Mouse (Mus musculus) embryo, embryonic 10.5 days (tissue): ENCODE measurements at regions not wholly inside any gene's neighbourhood (a gene's known extent, or its start where the extent isn't known, plus 50 kb on each side); places are given as distances from the start of the nearest gene placed in this dataset.

Experiments used
- DNase-seq: peaks from one replicate; pipeline ENCODE4 v3.0.0-alpha.2; 2015; ENCODE audit warnings: low spot score

- no peak for DNase-seq
Observed at GRCm38 (mm10) chr15:97188545-97188944, 58.4 kb upstream of the Pced1b start.

GRCm38 (mm10) chr15:97187831-97188230, 59.1 kb upstream of the Pced1b start:
- DNase-seq: no peak

- DNase-seq: no peak
Observed at GRCm38 (mm10) chr15:97186034-97186433, 60.9 kb upstream of the Pced1b start.

GRCm38 (mm10) chr15:97182617-97183038, 64.3 kb upstream of the Pced1b start:
- peak; percentile 45 for DNase-seq

- DNase-seq: peak; percentile 68
Observed at GRCm38 (mm10) chr15:97180970-97181669, 65.8 kb upstream of the Pced1b start.

- DNase-seq: no peak
Observed at GRCm38 (mm10) chr15:97178286-97178685, 68.6 kb upstream of the Pced1b start.

GRCm38 (mm10) chr15:97177806-97178205, 69.1 kb upstream of the Pced1b start:
- DNase-seq: no peak

GRCm38 (mm10) chr15:97174989-97175388, 71.9 kb upstream of the Pced1b start:
- DNase-seq: peak; percentile 63

GRCm38 (mm10) chr15:97173233-97173632, 73.7 kb upstream of the Pced1b start:
- DNase-seq: no peak

- no peak for DNase-seq
Observed at GRCm38 (mm10) chr15:97170074-97170473, 76.8 kb upstream of the Pced1b start.

GRCm38 (mm10) chr15:97169381-97169780, 77.5 kb upstream of the Pced1b start:
- DNase-seq: no peak

GRCm38 (mm10) chr15:97167116-97167515, 79.8 kb upstream of the Pced1b start:
- DNase-seq: no peak

- no peak for DNase-seq
Observed at GRCm38 (mm10) chr15:97164616-97165015, 82.3 kb upstream of the Pced1b start.

GRCm38 (mm10) chr15:97163971-97164370, 82.9 kb upstream of the Pced1b start:
- no peak for DNase-seq

- DNase-seq: no peak
Observed at GRCm38 (mm10) chr15:97163090-97163489, 83.8 kb upstream of the Pced1b start.

- no peak for DNase-seq
Observed at GRCm38 (mm10) chr15:97162305-97162704, 84.6 kb upstream of the Pced1b start.

- DNase-seq: no peak
Observed at GRCm38 (mm10) chr15:97161530-97161929, 85.4 kb upstream of the Pced1b start.

GRCm38 (mm10) chr15:97152354-97152753, 94.6 kb upstream of the Pced1b start:
- DNase-seq: no peak

- DNase-seq: no peak
Observed at GRCm38 (mm10) chr15:97151793-97152192, 95.1 kb upstream of the Pced1b start.

GRCm38 (mm10) chr15:97150983-97151735, 95.4 kb upstream of the Slc38a4 start:
- no peak for DNase-seq

GRCm38 (mm10) chr15:97141958-97142357, 86.2 kb upstream of the Slc38a4 start:
- DNase-seq: no peak

- DNase-seq: no peak
Observed at GRCm38 (mm10) chr15:97138265-97138664, 82.5 kb upstream of the Slc38a4 start.

GRCm38 (mm10) chr15:97135291-97135690, 79.5 kb upstream of the Slc38a4 start:
- DNase-seq: peak; percentile 90
